Mouse (Mus musculus) embryonic fibroblast, embryonic 13.5 days (primary cell): ENCODE data around the gene Zdhhc19.

Experiments used
- CTCF ChIP-seq: IDR thresholded peaks from 2 replicates; pipeline ENCODE4 v1.5.1; 2011; ENCODE audit warnings: mild to moderate bottlenecking, control low read depth, low read length, moderate library complexity, borderline replicate concordance; ENCODE audit not compliant: insufficient read depth
- POLR2A ChIP-seq: IDR thresholded peaks from 2 replicates; pipeline ENCODE4 v1.6.1; 2011; ENCODE audit warnings: low read depth, mild to moderate bottlenecking, control low read depth, low read length, moderate library complexity

GRCm38 (mm10) chr16:32512921-32513320 lies 16.9 kb downstream of the Zdhhc19 start:
- TF ChIP-seq CTCF (no peak), POLR2A (no peak)
